Mouse (Mus musculus) heart, embryonic 13.5 days (tissue): Measurements from ENCODE around the gene Iqgap1. TPM values are rescaled to one million over a fixed set of nuclear protein-coding genes. Genes with fewer than 3 reads are reported as not detected.

Experiments used
- ATAC-seq: fragments of 200-750 bp; cut with Nextera tagmentation; 2 replicates; pipeline ENCODE4 v1.8.0; 2017; ENCODE audit warnings: moderate TSS enrichment; ENCODE audit not compliant: insufficient number of reproducible peaks, low FRiP score, low TSS enrichment; ENCODE audit errors: extremely low read depth
- H3K27ac ChIP-seq: fragments of 300-500 bp; sonication (generic); replicated peaks from 2 replicates; pipeline ENCODE4 v1.5.1; 2015; ENCODE audit warnings: moderate library complexity, mild to moderate bottlenecking, inconsistent platforms
- H3K27me3 ChIP-seq: fragments of 300-500 bp; sonication (generic); replicated peaks from 2 replicates; pipeline ENCODE4 v1.6.1; 2015; ENCODE audit warnings: mild to moderate bottlenecking, inconsistent platforms
- H3K36me3 ChIP-seq: fragments of 300-500 bp; sonication (generic); 2 replicates; pipeline ENCODE4 v1.6.1; 2015; ENCODE audit warnings: mild to moderate bottlenecking, inconsistent platforms
- H3K4me1 ChIP-seq: fragments of 300-500 bp; sonication (generic); 2 replicates; pipeline ENCODE4 v1.6.1; 2015; ENCODE audit warnings: inconsistent platforms
- H3K4me2 ChIP-seq: fragments of 300-500 bp; sonication (generic); 2 replicates; pipeline ENCODE4 v1.6.1; 2015; ENCODE audit warnings: inconsistent platforms, mild to moderate bottlenecking, moderate library complexity
- H3K4me3 ChIP-seq: fragments of 300-500 bp; sonication (generic); 2 replicates; pipeline ENCODE4 v1.5.1; 2015; ENCODE audit warnings: moderate library complexity, mild to moderate bottlenecking, inconsistent platforms
- H3K9ac ChIP-seq: fragments of 300-500 bp; sonication (generic); 2 replicates; pipeline ENCODE4 v1.6.1; 2015; ENCODE audit warnings: inconsistent platforms, mild to moderate bottlenecking, moderate library complexity
- H3K9me3 ChIP-seq: fragments of 300-500 bp; sonication (generic); 2 replicates; pipeline ENCODE4 v1.6.1; 2016; ENCODE audit warnings: inconsistent platforms
- WGBS: fragments of 180-500 bp; shearing (Covaris S2); methylation state at CpG from one replicate; pipeline ENCODE4 v1.1.7; 2015; ENCODE audit warnings: mixed read lengths; 5-methylcytosine and 5-hydroxymethylcytosine counted together
- polyA plus RNA-seq: library from polyadenylated mRNA; unstranded; fragments of >200 nt; fragmentation: Nextera tagmentation; extraction: Ambion mirVana; gene quantifications from 2 replicates; pipeline ENCODE4 v1.2.1, GENCODE M21; 2015

Gene Iqgap1
- polyA plus RNA-seq, 1 experiment from 2014 or later, result 28.9 TPM

DNA sequence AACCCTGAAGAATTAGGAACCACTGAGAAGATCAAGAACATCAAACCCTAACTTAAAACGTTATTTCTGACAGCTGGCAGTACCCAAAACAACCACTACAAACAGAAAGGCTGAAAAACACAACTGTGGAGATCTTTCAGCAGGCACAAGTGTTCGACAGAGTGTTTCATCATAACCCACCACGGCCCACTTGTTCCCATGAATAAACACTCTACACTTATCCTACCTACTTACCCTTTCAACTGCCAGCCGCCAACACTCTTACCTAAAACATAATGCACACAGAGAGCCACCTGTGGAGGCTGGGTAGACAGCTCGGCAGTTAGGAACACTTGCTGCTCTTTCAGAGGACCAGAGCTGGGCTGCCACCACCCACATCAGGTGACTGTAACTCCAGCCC is 26.5 kb downstream of the Iqgap1 start:
- no peak overlapping the region for H3K4me2 ChIP-seq
- peaks cover 53% of the 10 kb centered on the region for H3K36me3 ChIP-seq
- ATAC-seq, result no peak
- no peak overlapping the region for H3K4me3 ChIP-seq
- H3K9ac ChIP-seq, result no peak overlapping the region
- no peak overlapping the region for H3K27ac ChIP-seq
- H3K27me3 ChIP-seq, result no peaks in the 10 kb centered on the region
- peaks cover 52% of the 10 kb centered on the region for H3K4me1 ChIP-seq
- no peaks in the 10 kb centered on the region for H3K9me3 ChIP-seq
- 73% methylated on average over 5 of the region's 5 CpGs for WGBS

DNA sequence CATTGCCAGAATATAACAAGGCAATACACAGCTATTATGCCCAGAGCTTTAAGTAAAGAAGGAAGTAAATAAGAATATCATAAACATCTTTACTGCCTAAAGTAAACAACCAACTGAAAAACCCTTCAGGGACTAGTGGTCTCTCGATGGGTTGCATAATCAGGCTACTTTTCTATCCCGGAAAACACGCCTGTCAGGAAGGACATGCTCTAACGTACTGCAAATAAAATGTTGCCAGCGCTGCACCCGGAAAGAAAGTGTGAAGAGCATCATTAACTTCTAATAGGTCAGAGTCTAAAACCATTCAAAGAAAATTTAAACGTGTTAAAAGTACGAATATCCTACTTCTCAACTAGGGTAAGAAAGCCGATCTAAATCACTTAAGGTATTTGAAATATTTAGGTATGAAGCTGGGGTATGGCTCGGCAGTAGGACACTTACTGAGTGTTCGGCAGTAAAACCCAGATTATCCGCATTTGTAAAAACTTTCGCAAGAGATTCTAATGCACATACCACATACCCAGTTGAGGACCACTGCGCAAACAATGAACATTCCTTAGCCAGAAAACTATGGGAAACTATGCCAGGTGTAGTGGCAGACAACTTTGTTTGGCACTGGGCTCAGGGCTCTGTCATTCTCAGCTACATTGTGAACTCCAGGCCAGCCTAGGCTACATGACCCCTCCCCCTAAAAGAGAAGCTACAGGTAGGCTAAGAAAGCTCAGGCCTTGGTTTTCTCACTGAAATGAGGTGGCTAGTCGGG is 28.8 kb downstream of the Iqgap1 start:
- ATAC-seq, result no peak
- 79% methylated on average over 15 of the region's 15 CpGs for WGBS
- Histone ChIP-seq H3K9ac (no peak overlapping the region), H3K36me3 (peaks cover 71% of the 10 kb centered on the region), H3K4me1 (peaks cover 42% of the 10 kb centered on the region), H3K27me3 (no peaks in the 10 kb centered on the region), H3K9me3 (0 out of 2 replicates have a peak, but pooled peaks cover 4% of the 10 kb centered on the region), H3K4me2 (no peak overlapping the region), H3K27ac (no peak overlapping the region), H3K4me3 (no peak overlapping the region)

- WGBS, result 80% methylated on average over 6 of the region's 6 CpGs
Measured at GRCm38 (mm10) chr7:80796258-80796657, 29.5 kb downstream of the Iqgap1 start.

GRCm38 (mm10) chr7:80789534-80789933 is 36.2 kb downstream of the Iqgap1 start:
- peaks cover 19% of the 10 kb centered on the region for H3K36me3 ChIP-seq
- 21% methylated on average over 5 of the region's 5 CpGs for WGBS
- H3K9me3 ChIP-seq, result 0 out of 2 replicates have a peak, but pooled peaks cover 4% of the 10 kb centered on the region
- ATAC-seq, result no peak
- peak overlapping the region; percentile 42 for H3K9ac ChIP-seq
- H3K27ac ChIP-seq, result peak overlapping the region; percentile 88
- peaks cover 59% of the 10 kb centered on the region for H3K4me1 ChIP-seq
- H3K27me3 ChIP-seq, result no peaks in the 10 kb centered on the region
- H3K4me2 ChIP-seq, result peak overlapping the region; percentile 46
- H3K4me3 ChIP-seq, result no peak overlapping the region

More at GRCm38 (mm10) chr7:80796258-80796657, 29.5 kb downstream of the Iqgap1 start:
- Histone ChIP-seq H3K27ac (no peak overlapping the region), H3K4me1 (peaks cover 43% of the 10 kb centered on the region), H3K27me3 (no peaks in the 10 kb centered on the region), H3K36me3 (peaks cover 71% of the 10 kb centered on the region), H3K4me3 (no peak overlapping the region), H3K9me3 (0 out of 2 replicates have a peak, but pooled peaks cover 4% of the 10 kb centered on the region), H3K9ac (peak overlapping the region; percentile 17; the same call in 1 of the 2 replicates), H3K4me2 (no peak overlapping the region)
- ATAC-seq, result no peak

DNA sequence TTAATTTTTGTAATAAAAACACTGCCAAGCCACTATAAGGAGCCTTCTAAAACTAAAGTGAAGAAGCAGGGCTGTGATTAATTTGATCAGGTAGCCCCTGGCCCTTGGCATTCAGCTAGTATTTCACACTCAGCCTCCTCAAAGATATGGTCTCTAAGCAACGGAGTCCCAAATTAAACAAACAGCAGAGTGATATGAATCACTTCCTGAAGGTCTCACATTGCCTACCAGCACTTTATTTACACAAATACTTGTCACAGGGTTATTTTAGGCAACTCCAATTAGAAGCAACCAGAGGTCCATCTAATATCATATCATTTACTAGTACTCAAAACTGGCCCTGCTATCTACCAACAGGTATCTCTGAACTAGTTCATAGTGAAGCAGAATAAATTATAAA is 36.7 kb downstream of the Iqgap1 start:
- Histone ChIP-seq H3K9me3 (0 out of 2 replicates have a peak, but pooled peaks cover 4% of the 10 kb centered on the region), H3K4me3 (no peak overlapping the region), H3K4me2 (peak overlapping the region; percentile 46), H3K27me3 (no peaks in the 10 kb centered on the region), H3K4me1 (peaks cover 62% of the 10 kb centered on the region), H3K27ac (peak overlapping the region; percentile 88), H3K36me3 (peaks cover 15% of the 10 kb centered on the region), H3K9ac (no peak overlapping the region)
- whole genome bisulfite sequencing, result 4% methylated on average over 1 of the region's 1 CpGs
- no peak for ATAC-seq

GRCm38 (mm10) chr7:80788002-80788401 is 37.8 kb downstream of the Iqgap1 start:
- Histone ChIP-seq H3K4me2 (peak overlapping the region; percentile 16; the same call in 1 of the 2 replicates), H3K4me1 (peaks cover 73% of the 10 kb centered on the region), H3K27ac (peak overlapping the region; percentile 84), H3K27me3 (no peaks in the 10 kb centered on the region), H3K4me3 (no peak overlapping the region), H3K9me3 (no peaks in the 10 kb centered on the region), H3K9ac (peak overlapping the region; percentile 63; the same call in 1 of the 2 replicates), H3K36me3 (peaks cover 6% of the 10 kb centered on the region)
- no peak for ATAC-seq
- WGBS, result 32% methylated on average over 7 of the region's 7 CpGs

DNA sequence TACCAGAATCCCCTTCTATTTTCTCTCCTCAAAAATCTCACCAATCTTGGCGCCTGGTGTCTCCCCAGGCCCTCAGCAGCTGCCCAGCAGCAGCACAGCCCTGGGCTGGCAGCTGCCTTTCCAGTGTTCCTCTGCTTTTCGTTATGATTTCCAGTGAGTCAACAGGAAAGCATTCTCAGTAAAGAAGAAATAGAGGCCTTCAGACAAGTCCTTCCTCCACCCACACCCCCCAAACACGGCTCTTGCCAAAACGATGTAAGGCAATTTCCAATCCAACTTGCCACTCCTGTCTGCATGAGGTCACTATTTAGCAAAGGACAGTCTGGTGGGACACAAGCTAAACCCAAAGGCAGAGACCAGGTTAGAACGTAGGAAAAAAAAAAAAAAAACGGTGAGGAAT is 39.0 kb downstream of the Iqgap1 start:
- H3K9ac ChIP-seq, result peak overlapping the region; percentile 66
- H3K27me3 ChIP-seq, result no peaks in the 10 kb centered on the region
- no peak overlapping the region for H3K4me3 ChIP-seq
- H3K9me3 ChIP-seq, result no peaks in the 10 kb centered on the region
- H3K4me1 ChIP-seq, result peaks cover 81% of the 10 kb centered on the region
- WGBS, result 43% methylated on average over 6 of the region's 6 CpGs
- no peak overlapping the region for H3K4me2 ChIP-seq
- ATAC-seq, result no peak
- H3K27ac ChIP-seq, result peak overlapping the region; percentile 74
- H3K36me3 ChIP-seq, result no peaks in the 10 kb centered on the region

DNA sequence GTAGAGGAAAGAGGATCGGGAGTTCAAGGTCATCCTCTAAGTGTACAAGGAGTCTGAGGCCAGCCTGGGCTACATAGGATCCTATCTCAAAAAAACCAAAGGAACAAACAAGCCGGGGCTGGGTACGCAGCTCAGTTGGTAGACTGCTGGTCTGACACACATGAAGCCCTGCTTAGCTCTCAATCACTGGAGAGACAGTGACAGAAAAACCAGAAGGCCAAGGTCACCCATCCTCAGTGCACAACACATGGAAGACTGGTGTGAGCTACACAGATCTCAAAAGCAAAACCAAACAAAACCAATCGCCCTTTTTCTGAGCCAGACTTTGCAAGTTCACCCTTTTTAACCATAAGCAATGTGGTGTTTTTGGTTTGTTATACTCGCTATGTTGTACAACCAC is 41.9 kb downstream of the Iqgap1 start:
- Histone ChIP-seq H3K4me1 (peaks cover 74% of the 10 kb centered on the region), H3K36me3 (no peaks in the 10 kb centered on the region), H3K27me3 (no peaks in the 10 kb centered on the region), H3K9ac (no peak overlapping the region), H3K27ac (no peak overlapping the region), H3K4me2 (no peak overlapping the region), H3K9me3 (no peaks in the 10 kb centered on the region), H3K4me3 (no peak overlapping the region)
- ATAC-seq, result no peak
- 83% methylated on average over 5 of the region's 5 CpGs for WGBS

DNA sequence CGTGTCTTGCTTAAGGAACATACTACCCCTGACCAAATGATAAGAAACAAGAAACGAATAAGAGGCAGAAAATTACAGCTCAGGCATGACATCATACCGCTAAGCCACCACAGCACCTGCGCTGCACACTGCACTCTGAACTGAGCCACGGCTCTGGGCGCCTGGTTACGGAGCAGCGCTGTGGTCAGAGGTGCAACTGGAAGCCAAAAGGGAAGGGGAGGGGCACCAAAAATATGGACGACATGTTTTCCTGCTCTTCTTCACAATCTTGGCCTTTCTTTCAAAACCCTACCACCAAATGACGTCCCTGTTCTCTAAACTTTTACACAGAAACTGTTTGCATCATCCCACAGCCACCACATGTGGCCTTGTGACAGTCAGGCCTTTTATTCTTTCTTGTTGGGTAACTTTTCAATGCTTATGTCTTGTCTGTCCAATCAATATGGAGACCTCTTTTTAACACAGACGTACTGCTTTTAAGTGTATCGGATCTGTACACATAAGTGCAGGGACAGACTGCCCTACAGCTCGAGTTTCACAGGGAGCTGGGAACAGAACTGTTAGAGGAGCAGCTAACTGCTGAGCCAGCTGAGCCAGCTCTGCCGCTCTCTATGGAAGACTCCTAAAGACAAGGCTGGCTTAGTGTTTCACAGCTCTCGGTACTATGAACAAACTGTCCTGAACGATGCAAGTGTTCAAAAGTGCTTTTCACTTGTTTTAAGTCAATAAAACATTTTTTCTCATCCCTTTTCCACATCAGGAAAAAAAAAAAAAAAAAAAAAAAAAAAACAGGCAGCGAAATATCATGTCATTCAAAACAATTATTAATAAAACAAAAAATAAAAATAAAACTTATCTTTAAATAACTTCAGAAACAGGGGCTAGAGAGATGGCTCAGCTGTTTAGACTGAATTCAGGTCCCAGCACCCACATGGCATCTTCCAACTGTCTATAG is 43.3 kb downstream of the Iqgap1 start:
- Histone ChIP-seq H3K4me2 (peak overlapping the region; percentile 18), H3K4me3 (no peak overlapping the region), H3K9ac (no peak overlapping the region), H3K9me3 (no peaks in the 10 kb centered on the region), H3K4me1 (peaks cover 76% of the 10 kb centered on the region), H3K36me3 (no peaks in the 10 kb centered on the region), H3K27me3 (no peaks in the 10 kb centered on the region), H3K27ac (peak overlapping the region; percentile 79)
- 68% methylated on average over 17 of the region's 17 CpGs for WGBS
- no peak for ATAC-seq

DNA sequence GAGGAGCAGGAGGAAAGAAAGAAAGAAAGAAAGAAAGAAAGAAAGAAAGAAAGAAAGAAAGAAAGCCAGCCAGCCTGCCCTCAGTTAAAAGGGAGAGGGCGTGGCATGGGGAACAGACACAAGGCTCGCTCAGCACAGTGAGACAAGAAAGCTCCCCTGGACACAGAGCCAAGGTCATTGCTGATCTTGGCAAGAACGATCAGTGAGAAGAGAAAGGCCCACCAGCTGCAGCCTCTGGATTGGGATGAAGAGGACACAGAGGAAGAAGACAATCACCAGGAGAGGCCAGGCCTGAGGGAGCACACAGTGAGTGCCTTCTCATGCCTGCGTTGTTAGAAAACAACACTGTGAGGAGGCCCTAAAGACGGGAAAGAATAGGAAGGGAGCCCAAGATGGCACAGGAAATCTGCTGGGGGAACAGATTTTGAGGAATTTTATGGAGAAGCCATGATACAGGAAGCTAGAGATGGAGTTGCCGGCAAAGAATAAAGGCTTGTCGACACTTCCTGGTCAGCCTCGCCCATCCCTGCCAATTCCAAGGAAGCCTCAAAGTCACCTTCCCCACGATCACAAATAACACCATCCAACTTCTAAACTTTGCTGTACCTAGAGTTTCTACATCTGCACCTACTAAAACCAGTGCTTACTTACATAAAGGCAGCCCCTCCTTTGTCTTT is 44.2 kb downstream of the Iqgap1 start:
- no peaks in the 10 kb centered on the region for H3K9me3 ChIP-seq
- H3K36me3 ChIP-seq, result no peaks in the 10 kb centered on the region
- H3K4me2 ChIP-seq, result peak overlapping the region; percentile 18
- ATAC-seq, result no peak
- H3K9ac ChIP-seq, result peak overlapping the region; percentile 50; the same call in 1 of the 2 replicates
- 47% methylated on average over 9 of the region's 9 CpGs for WGBS
- no peaks in the 10 kb centered on the region for H3K27me3 ChIP-seq
- peak overlapping the region; percentile 79 for H3K27ac ChIP-seq
- peaks cover 75% of the 10 kb centered on the region for H3K4me1 ChIP-seq
- no peak overlapping the region for H3K4me3 ChIP-seq
